Mouse (Mus musculus): ENCODE measurements around the gene Rph3al.

Gene Rph3al

GRCm38 (mm10) chr11:75857781-75858180, 80.4 kb downstream of the Rph3al start:
- DNase-seq = no peak

- no peak for DNase-seq
Measured at GRCm38 (mm10) chr11:75854327-75854726, 83.9 kb downstream of the Rph3al start.

- no peak for DNase-seq
Measured at GRCm38 (mm10) chr11:75853067-75853636, 85.1 kb downstream of the Rph3al start.

GRCm38 (mm10) chr11:75852485-75852884, 85.7 kb downstream of the Rph3al start:
- no peak for DNase-seq

DNA sequence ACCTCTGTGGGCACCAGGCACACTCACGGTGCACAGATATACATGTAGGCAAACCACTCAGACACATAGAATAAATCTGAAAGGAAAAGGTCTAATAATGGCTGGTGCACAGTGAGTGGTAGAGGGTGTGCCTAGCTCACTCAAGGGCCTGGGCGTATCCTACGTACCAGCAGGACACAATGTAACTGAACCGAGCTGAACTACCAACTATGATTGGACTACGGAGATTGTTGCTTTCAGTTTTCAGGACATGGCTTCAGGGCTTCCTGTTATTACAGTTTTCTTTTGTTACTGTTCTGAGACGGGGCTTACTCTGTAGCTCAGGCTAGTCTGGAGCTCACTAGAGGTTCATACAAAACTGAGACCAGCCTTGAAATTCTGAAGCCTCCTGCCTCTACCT, 88.7 kb downstream of the Rph3al start:
- no peak for DNase-seq

DNA sequence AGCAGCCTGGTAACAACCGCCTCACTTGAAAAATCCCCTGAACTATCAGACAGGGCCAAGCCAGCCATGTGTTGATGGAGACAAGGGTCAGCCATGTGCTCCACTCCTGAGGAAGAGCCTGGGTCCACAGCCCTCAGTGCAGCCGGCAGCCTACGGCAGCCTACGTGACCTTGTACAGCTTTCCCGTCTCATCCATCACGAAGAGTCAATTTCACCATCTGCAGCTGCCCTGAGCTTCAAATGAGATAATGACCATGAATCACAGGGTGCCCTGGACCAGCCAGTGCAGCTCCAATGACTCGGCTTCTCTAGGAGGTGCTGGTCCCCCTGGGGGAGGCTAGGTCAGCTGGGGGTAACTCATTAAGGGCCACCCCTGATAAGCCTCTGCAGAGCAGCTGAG, 91.6 kb downstream of the Rph3al start:
- DNase-seq = no peak

GRCm38 (mm10) chr11:75845675-75846074, 92.6 kb downstream of the Rph3al start:
- no peak for DNase-seq

- peak; percentile 85 for DNase-seq
Measured at GRCm38 (mm10) chr11:75842904-75843619, 95.2 kb downstream of the Rph3al start.

GRCm38 (mm10) chr11:75841503-75841902, 96.7 kb downstream of the Rph3al start:
- peak; percentile 38 for DNase-seq

DNA sequence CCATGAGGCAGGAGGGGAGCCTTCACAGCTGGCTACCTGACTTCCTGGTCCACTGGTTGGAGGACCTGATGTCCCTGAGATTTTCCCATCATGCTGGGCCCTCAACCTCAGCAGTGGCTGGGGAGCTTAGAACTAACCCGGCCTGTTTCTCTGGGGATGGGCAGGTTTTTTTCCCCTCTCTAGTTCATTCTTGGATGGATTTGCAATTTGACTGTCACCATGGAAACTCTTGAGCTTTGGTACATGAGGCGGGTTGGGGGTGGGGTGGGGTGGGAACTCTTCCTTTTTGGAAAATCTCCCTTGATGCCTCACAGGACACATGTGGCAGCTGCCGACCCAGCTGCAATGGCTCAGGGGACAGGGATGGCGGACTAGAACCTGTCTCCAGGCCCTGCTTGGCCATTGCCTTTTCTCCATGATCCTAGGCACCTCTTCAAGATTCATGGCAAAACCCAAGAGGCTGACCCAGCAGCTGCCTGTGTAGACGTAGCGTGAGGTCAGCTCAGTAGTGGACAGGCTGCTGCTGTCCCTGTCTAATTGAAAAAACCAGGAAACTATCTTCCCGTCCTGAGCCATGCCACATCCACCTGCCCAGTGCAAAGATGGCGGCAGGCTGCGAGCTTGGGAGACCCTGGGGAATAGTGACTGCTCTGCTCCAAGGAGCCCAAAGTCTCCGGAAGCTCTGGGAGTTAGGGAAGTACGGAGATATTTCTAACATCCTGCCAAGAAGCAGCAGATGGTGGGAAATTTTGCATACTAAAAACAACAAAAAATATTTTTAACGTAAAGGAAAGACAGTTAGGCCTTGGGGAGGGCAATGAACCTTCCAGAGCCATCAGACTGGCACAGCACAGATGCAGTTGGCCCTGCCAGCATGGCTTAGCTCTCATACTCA, 98.4 kb downstream of the Rph3al start:
- DNase-seq = no peak

DNA sequence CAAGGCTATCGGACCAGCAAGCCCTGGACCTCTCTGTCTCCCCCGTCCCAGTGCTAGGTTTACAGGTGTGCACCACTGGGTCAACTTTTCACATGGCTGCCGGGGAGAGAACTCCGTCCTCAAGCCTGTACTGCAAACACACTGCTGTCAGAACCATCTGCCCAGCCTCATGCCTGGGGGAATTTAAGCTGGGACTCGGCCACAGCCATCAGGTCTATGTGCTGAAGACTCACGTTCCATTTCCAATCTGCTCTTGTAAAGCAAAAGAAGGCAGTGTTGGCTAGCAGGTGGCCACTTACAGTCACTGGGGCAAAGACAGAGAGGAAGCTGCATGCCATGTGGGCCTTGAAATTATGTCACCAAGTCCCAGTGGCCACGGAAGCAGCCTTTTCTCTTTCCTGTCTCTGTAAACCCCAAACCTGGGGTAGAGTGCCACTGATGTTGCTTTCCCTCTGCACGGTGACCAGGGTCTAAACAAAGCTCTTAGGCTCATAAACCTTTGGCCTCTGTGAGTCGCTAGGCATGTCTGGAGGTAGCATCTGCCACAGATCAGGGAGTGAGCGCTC, 99.3 kb downstream of the Rph3al start:
- no peak for DNase-seq

DNA sequence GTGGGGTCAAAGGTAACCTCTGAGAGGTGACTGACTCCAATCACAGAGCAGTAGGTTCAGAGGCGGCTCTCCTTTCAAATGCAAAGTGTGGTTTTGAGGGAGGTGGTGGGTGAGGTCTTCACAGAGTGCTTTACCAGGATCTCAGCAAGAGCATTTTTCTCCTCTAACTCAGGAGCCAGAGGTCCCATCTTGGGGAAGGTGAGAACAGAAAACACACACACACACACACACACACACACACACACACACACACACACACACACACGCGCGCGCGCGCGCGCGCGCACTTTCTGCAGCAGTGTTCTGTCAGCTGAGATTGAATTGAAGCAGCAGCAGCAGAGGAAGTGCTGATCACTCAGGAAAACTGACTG, 102.0 kb downstream of the Rph3al start:
- no peak for DNase-seq

DNA sequence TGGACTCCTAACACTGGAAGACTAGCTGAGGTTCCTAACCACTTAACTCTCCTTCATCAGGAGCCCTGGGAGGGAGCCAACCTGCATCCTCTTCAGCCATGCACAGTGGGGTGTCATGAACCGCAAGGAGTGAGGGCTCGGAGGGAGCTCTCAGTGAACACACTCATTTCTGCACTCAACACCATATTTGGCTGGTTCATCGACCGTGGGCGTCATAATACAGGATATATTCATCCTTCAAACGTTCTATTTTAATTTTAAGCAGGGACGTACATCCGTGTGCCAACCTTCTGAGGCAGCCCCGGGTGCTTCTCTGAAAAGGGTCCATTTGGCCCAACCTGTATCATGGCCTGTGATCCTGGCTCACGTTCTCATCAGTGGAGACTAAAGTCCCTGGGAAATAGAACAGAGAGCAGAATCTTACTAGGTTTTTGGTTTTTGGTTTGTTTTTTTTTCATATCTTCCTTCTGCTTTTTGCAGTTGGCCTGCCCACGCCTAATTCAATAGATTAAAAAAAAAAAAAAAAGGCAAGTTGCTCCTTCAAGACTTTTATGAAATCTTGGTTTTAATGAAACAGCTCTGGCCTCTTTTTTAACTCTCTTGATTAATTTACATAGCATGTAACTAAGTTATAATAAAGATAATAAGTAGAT, 102.5 kb downstream of the Rph3al start:
- DNase-seq = no peak

DNA sequence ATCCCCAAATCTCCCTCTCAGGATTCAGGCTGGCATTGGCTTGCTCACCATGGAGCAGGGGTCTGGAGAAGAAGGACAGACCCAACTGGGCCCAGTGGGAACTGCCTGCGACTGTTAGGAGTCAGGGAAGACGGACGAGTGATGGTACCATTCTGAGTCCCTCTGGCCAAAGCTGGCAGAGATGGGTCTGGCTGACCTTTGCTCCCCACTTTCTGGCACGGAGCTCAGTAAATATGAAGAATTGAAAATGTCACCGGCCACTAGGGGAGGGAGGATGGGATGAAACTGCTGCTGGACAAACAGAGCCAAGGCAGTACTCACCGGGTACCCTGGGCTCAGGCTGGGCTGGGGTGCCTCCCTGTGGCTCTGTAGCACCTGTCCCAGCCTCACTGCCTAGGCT, 105.1 kb downstream of the Rph3al start:
- DNase-seq = no peak

- DNase-seq = no peak
Measured at GRCm38 (mm10) chr11:75830386-75830785, 107.8 kb downstream of the Rph3al start.

DNA sequence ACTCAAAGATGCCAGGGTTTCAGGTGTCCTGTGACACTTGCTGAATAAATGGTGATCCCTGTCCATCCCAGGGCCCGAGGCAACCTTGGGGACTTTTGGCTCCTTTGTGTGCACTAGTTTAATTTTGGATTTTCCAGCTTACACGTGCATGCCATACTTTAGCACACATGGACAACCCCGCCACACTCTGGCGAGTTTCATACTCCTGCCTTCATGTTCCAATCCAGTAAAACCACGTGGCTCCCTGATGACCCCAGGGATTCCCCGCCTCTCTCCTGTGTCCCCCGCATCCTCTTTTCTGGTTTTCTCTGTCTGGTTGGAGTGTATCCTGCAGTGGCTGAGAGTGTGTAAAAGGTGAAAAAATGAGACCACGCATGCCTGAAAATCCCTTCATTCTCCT, 110.8 kb downstream of the Rph3al start:
- DNase-seq = no peak

GRCm38 (mm10) chr11:75823506-75823905, 114.7 kb downstream of the Rph3al start:
- DNase-seq = no peak

- DNase-seq = no peak
Measured at GRCm38 (mm10) chr11:75813085-75813484, 125.1 kb downstream of the Rph3al start.

DNA sequence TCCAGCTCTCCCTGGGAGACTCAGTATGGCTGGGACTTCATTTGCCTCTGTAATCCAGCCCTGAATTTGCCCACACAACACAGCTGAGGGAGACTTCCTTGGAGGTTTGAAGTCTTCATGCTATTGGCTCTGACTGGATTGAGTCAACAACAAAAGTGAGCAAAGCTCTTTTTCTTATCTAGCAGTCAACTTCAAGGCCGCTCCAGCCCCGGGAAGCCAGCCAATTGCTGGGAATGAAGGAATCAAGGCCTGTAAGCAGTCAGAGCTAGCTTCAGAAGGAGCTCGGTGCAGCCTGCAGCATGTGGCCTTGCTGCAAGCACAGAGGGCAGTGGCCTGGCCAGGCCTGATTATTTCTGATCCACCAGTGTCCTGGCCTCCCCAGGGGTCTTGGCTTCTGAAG, 126.3 kb downstream of the Rph3al start:
- DNase-seq = peak; percentile 31

DNA sequence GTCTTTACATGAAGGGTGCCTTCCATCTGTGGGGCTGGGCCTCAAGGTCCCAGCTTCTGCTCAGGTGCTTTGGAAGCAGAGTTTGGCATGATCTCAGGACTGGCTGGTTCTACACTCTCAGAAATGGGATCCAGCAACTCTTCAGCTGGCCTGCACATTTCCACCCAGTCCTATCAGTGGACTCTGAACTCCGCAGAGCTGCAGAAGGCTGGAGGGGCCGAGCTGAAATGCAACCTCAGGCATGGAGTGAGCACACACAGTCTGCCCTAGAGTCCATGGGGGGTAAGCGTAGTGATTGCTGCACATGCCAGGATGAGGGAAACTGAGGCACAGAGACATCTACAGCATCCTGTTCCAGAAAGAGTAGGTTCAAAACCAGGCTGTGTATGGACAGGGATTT, 127.7 kb downstream of the Rph3al start:
- DNase-seq = no peak

GRCm38 (mm10) chr11:75807486-75807885, 130.7 kb downstream of the Rph3al start:
- no peak for DNase-seq

DNA sequence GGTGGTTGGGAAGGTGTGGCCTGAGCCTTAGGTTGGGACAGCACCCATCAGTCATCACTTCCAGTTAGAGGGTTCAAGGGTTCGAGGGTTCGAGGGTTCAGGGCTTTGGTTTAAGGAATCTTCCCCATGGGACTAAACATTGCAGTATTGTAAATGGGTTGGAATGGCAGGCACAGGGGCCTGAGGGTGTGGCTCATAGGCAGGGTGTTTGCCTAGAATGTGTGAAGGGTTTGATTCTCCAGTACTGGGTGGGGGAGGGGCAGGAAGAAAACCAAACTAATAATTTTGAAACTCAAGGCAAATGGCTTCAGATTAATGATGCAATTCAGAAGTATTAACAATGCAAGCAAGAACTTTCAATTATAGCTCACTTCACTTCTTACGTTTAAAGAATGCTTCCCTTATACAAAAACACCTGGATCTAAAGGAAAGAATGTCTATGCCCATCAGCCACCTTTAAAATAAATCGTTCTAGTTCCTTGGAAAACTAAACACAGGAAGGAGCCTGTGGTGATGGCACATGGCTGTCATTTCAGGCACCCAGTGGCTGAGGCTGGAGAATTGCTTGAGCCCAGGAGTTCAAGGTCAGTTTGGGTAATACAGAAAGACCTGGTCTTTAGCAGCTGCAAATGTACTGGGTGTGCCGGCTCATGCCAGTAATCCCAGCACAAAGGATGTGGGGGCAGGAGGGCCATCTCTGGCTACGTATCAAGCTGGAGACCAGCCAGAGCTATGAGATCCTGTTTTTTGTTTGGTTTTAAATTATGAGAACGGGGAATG, 136.3 kb downstream of the Rph3al start:
- no peak for DNase-seq
